Comparison of ENCODE assay signal across 8 mouse cellular contexts in genomic region chr1:172412204-172412603, GRCm38 (mm10). TPM values are rescaled to one million over a fixed set of nuclear protein-coding genes. Genes with fewer than 3 reads are reported as not detected.
DNase-seq lines count a peak whose midpoint lies in the region; ATAC-seq and TF ChIP-seq lines count a peak whose summit lies in the region.

No protein-coding gene starts in this region.

- no peak overlapping the region for H3K4me3 ChIP-seq in bone marrow, adult 2 months (replicated peaks; ENCODE audit: control insufficient read depth, low read depth, low read length)
- H3K4me3 ChIP-seq in embryonic fibroblast, embryonic 13.5 days (ENCODE audit: insufficient read depth, low read length), result no peak overlapping the region
- no peak overlapping the region for H3K4me3 ChIP-seq in heart, embryonic 11.5 days (ENCODE audit: low read depth, low read length)
- H3K4me3 ChIP-seq in liver, embryonic 12.5 days, result no peak overlapping the region
- H3K4me3 ChIP-seq in neural tube, embryonic 13.5 days, result no peak overlapping the region
- H3K4me3 ChIP-seq in stomach, embryonic 16.5 days (replicated peaks; ENCODE audit: low read length), result no peak overlapping the region

- H3K9me3 ChIP-seq in heart, embryonic 11.5 days (replicated peaks; ENCODE audit: control insufficient read depth, low read length), result no peaks in the 10 kb centered on the region
- no peaks in the 10 kb centered on the region for H3K9me3 ChIP-seq in liver, embryonic 12.5 days (replicated peaks)
- no peaks in the 10 kb centered on the region for H3K9me3 ChIP-seq in neural tube, embryonic 13.5 days
- no peaks in the 10 kb centered on the region for H3K9me3 ChIP-seq in stomach, embryonic 16.5 days (replicated peaks; ENCODE audit: control insufficient read depth, low read length)

- no peaks in the 10 kb centered on the region for H3K4me1 ChIP-seq in bone marrow, adult 2 months (ENCODE audit: control insufficient read depth, insufficient read depth, low read length)
- peaks cover 6% of the 10 kb centered on the region; the same call in 1 of the 2 replicates for H3K4me1 ChIP-seq in embryonic fibroblast, embryonic 13.5 days (ENCODE audit: control insufficient read depth, insufficient read depth, low read length)
- H3K4me1 ChIP-seq in heart, embryonic 11.5 days (ENCODE audit: control insufficient read depth, insufficient read depth, low read length), result no peaks in the 10 kb centered on the region
- no peaks in the 10 kb centered on the region for H3K4me1 ChIP-seq in liver, embryonic 12.5 days
- peaks cover 4% of the 10 kb centered on the region; the same call in 1 of the 2 replicates for H3K4me1 ChIP-seq in neural tube, embryonic 13.5 days (replicated peaks)
- 0 out of 2 replicates have a peak, but pooled peaks cover 4% of the 10 kb centered on the region for H3K4me1 ChIP-seq in stomach, embryonic 16.5 days (ENCODE audit: control insufficient read depth, insufficient read depth, low read length)

- peak; percentile 39 for DNase-seq in A20 (ENCODE audit: low read depth, low spot score)
- DNase-seq in kidney, postnatal 10 days, result peak; percentile 92

- no peaks in the 10 kb centered on the region for H3K36me3 ChIP-seq in heart, embryonic 11.5 days (ENCODE audit: control insufficient read depth, insufficient read depth, low read length)
- no peaks in the 10 kb centered on the region for H3K36me3 ChIP-seq in liver, embryonic 12.5 days
- H3K36me3 ChIP-seq in neural tube, embryonic 13.5 days, result no peaks in the 10 kb centered on the region
- no peaks in the 10 kb centered on the region for H3K36me3 ChIP-seq in stomach, embryonic 16.5 days (ENCODE audit: control insufficient read depth, insufficient read depth, low read length)

- H3K27me3 ChIP-seq in heart, embryonic 11.5 days (ENCODE audit: control insufficient read depth, insufficient read depth, low read length), result no peaks in the 10 kb centered on the region
- H3K27me3 ChIP-seq in liver, embryonic 12.5 days (replicated peaks), result no peaks in the 10 kb centered on the region; the same call in 1 of the 2 replicates
- no peaks in the 10 kb centered on the region for H3K27me3 ChIP-seq in neural tube, embryonic 13.5 days
- no peaks in the 10 kb centered on the region for H3K27me3 ChIP-seq in stomach, embryonic 16.5 days (ENCODE audit: control insufficient read depth, insufficient read depth, low read length)

- TF ChIP-seq POLR2A in bone marrow, adult 2 months (IDR thresholded peaks at IDR 0.05; ENCODE audit: borderline replicate concordance, control insufficient read depth, low read depth, low read length), result no peak
- no peak for TF ChIP-seq POLR2A in embryonic fibroblast, embryonic 13.5 days (IDR thresholded peaks at IDR 0.05; ENCODE audit: low read depth, low read length)

- no peak overlapping the region for H3K9ac ChIP-seq in heart, embryonic 11.5 days (ENCODE audit: low read depth, low read length)
- H3K9ac ChIP-seq in liver, embryonic 12.5 days, result no peak overlapping the region
- no peak overlapping the region for H3K9ac ChIP-seq in neural tube, embryonic 13.5 days
- no peak overlapping the region for H3K9ac ChIP-seq in stomach, embryonic 16.5 days (ENCODE audit: low read length)

- 1% methylated on average over 5 of the region's 5 CpGs for WGBS in bone marrow, adult 2 months
- 0% methylated on average over 5 of the region's 5 CpGs for WGBS in heart, embryonic 11.5 days (ENCODE audit: insufficient replicate concordance)
- WGBS in liver, embryonic 12.5 days (ENCODE audit: insufficient replicate concordance), result 0% methylated on average over 5 of the region's 5 CpGs
- WGBS in neural tube, embryonic 13.5 days, result under 1% methylated on average over 5 of the region's 5 CpGs
- WGBS in stomach, embryonic 16.5 days, result 1% methylated on average over 5 of the region's 5 CpGs

- H3K27ac ChIP-seq in bone marrow, adult 2 months (ENCODE audit: control insufficient read depth, insufficient read depth, low read depth, low read length, poor library complexity), result no peak overlapping the region
- H3K27ac ChIP-seq in embryonic fibroblast, embryonic 13.5 days (ENCODE audit: insufficient read depth, low read length), result no peak overlapping the region
- no peak overlapping the region for H3K27ac ChIP-seq in heart, embryonic 11.5 days (ENCODE audit: low read depth, low read length)
- no peak overlapping the region for H3K27ac ChIP-seq in liver, embryonic 12.5 days
- H3K27ac ChIP-seq in neural tube, embryonic 13.5 days (replicated peaks), result no peak overlapping the region
- no peak overlapping the region for H3K27ac ChIP-seq in stomach, embryonic 16.5 days (ENCODE audit: low read length)

- peak; percentile 94 for TF ChIP-seq CTCF in bone marrow, adult 2 months (IDR thresholded peaks at IDR 0.05; ENCODE audit: control insufficient read depth, insufficient read depth, low read length)
- peak; percentile 95 for TF ChIP-seq CTCF in embryonic fibroblast, embryonic 13.5 days (IDR thresholded peaks at IDR 0.05; ENCODE audit: borderline replicate concordance, insufficient read depth, low read length)

- peak; percentile 60; the same call in 1 of the 2 replicates for ATAC-seq in heart, embryonic 11.5 days (replicated peaks; ENCODE audit: insufficient number of reproducible peaks, low FRiP score, low TSS enrichment)
- peak; percentile 37; the same call in 1 of the 2 replicates for ATAC-seq in liver, embryonic 12.5 days
- ATAC-seq in neural tube, embryonic 13.5 days (ENCODE audit: low read depth), result peak; percentile 77
- ATAC-seq in stomach, embryonic 16.5 days (ENCODE audit: insufficient read depth, low FRiP score), result peak; percentile 83

- no peak overlapping the region for H3K4me2 ChIP-seq in heart, embryonic 11.5 days
- H3K4me2 ChIP-seq in liver, embryonic 12.5 days, result no peak overlapping the region
- no peak overlapping the region for H3K4me2 ChIP-seq in neural tube, embryonic 13.5 days
- H3K4me2 ChIP-seq in stomach, embryonic 16.5 days (ENCODE audit: low read depth, low read length), result no peak overlapping the region

RNA-seq across cellular contexts. Expression of gene Pigm, which starts 35.9 kb away (rescaled TPM):
- 5.2 and 8.8 TPM in 2 replicates for polyA plus RNA-seq in bone marrow, adult 2 months (2011; ENCODE audit: insufficient read depth, insufficient read length, low replicate concordance, missing spikeins)
- polyA plus RNA-seq in embryonic fibroblast, embryonic 13.5 days (2011; ENCODE audit: insufficient read length, low read depth, missing spikeins), result 11.5 and 12.9 TPM in 2 replicates
- polyA plus RNA-seq in heart, embryonic 11.5 days (2014; fragmentation: Nextera tagmentation; extraction: Ambion mirVana), result 8.8 and 9.8 TPM in 2 replicates
- 4.3 TPM in 2 replicates for polyA plus RNA-seq in liver, embryonic 12.5 days (2016; fragmentation: Nextera tagmentation; extraction: Ambion mirVana)
- 5.1 and 5.7 TPM in 2 replicates for polyA plus RNA-seq in neural tube, embryonic 13.5 days (2015; fragmentation: Nextera tagmentation; extraction: Ambion mirVana)
- polyA plus RNA-seq in stomach, embryonic 16.5 days (2015; fragmentation: Nextera tagmentation; extraction: Ambion mirVana), result 6.1 and 6.4 TPM in 2 replicates
